Mouse (Mus musculus): ENCODE results near the gene Bicc1. TPM values are rescaled to one million over a fixed set of nuclear protein-coding genes. Genes with fewer than 3 reads are reported as not detected.

The Bicc1 gene
- polyA plus RNA-seq, 1 experiment from 2014 or later, result 18.2 TPM

DNA sequence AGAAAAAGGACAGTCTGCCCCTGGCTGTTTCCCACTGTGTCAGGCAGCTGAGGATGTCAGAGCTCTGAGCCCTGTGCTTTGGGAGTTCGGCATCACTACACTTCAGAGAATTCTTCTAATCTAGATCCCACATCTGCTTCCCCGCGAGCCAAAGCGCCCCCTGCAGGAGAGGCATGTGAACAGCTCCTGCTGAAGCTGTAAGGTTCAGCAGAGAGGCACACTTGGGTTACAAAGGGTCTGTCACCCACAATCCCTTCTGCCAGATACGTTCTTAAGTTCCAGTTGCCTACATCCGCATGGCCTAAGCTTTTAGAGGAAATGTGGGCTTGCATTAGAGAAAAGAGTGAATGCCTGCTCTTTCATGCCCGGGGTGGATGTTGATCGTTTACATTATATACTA lies 283.4 kb downstream of the Bicc1 start:
- Histone ChIP-seq H3K4me3 (ENCODE audit: low read depth, low read length) (no peak overlapping the region), H3K4me2 (replicated peaks; ENCODE audit: low read depth, low read length) (no peak overlapping the region), H3K27ac (ENCODE audit: low read length) (no peak overlapping the region), H3K9ac (replicated peaks; ENCODE audit: low read depth) (no peak overlapping the region), H3K27me3 (replicated peaks; ENCODE audit: insufficient read depth, low read length) (no peaks in the 10 kb centered on the region), H3K36me3 (ENCODE audit: insufficient read depth, low read length) (no peaks in the 10 kb centered on the region), H3K4me1 (ENCODE audit: insufficient read depth, low read depth, low read length) (no peaks in the 10 kb centered on the region), H3K9me3 (ENCODE audit: low read length) (no peaks in the 10 kb centered on the region)
- ATAC-seq (no peak), DNase-seq (ENCODE audit: low spot score) (no peak)
- TF ChIP-seq CTCF (IDR thresholded peaks at IDR 0.05) (peak; percentile 28), EP300 (IDR thresholded peaks at IDR 0.05) (no peak)
- 64% methylated on average over 8 of the region's 8 CpGs for WGBS

DNA sequence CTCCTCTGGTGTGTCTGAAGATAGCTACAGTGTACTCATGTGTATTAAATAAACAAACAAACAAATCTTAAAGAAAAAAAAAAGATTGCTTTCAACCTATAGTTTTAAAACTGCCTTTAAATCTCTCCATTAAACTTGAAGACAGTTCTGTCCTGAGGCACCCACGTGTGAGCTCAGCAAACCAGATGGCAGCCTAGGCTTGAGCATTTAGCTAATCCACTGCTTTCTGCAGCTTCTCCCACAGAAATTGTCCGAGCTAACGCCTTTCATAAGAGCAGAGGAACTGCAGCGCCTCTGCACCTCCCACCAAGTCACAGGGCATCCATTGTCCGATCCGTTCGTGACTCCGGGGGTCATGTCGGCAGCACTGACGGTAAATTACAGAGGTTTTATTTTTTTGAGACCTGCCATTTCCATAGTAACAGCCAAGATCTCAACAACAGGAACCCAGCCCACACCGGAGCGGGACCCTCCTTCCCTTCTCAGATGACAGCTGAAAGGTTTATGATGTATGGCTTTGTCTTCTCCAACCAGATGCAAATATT lies 284.4 kb downstream of the Bicc1 start:
- no peaks in the 10 kb centered on the region for H3K36me3 ChIP-seq (ENCODE audit: insufficient read depth, low read length)
- WGBS, result 53% methylated on average over 12 of the region's 12 CpGs
- H3K27me3 ChIP-seq (replicated peaks; ENCODE audit: insufficient read depth, low read length), result no peaks in the 10 kb centered on the region
- H3K27ac ChIP-seq (ENCODE audit: low read length), result no peak overlapping the region
- H3K9me3 ChIP-seq (ENCODE audit: low read length), result no peaks in the 10 kb centered on the region
- ATAC-seq, result no peak
- H3K9ac ChIP-seq (replicated peaks; ENCODE audit: low read depth), result no peak overlapping the region
- H3K4me2 ChIP-seq (replicated peaks; ENCODE audit: low read depth, low read length), result no peak overlapping the region
- TF ChIP-seq CTCF (IDR thresholded peaks at IDR 0.05) (no peak), EP300 (IDR thresholded peaks at IDR 0.05) (no peak)
- DNase-seq (ENCODE audit: low spot score), result no peak
- no peak overlapping the region for H3K4me3 ChIP-seq (ENCODE audit: low read depth, low read length)
- no peaks in the 10 kb centered on the region for H3K4me1 ChIP-seq (ENCODE audit: insufficient read depth, low read depth, low read length)

Other genes with a start within 250 kb of the Bicc1 start
- gene Tfam, start 78.6 kb upstream of the Bicc1 start, polyA plus RNA-seq (2015; fragmentation: Nextera tagmentation; extraction: Ambion mirVana), result 26.6 and 29.4 TPM in 2 replicates
- gene Ube2d1, start 125.6 kb upstream of the Bicc1 start, polyA plus RNA-seq (2015; fragmentation: Nextera tagmentation; extraction: Ambion mirVana), result 31.9 and 33.6 TPM in 2 replicates
- 84.4 and 86.3 TPM in 2 replicates for gene Cisd1, start 185.3 kb upstream of the Bicc1 start, polyA plus RNA-seq (2015; fragmentation: Nextera tagmentation; extraction: Ambion mirVana)
- gene Ipmk, start 188.1 kb upstream of the Bicc1 start, polyA plus RNA-seq (2015; fragmentation: Nextera tagmentation; extraction: Ambion mirVana), result 11.5 and 12.0 TPM in 2 replicates